Mouse (Mus musculus) embryonic facial prominence, embryonic 11.5 days (tissue): ENCODE results near the gene Tlx1. TPM values are rescaled to one million over a fixed set of nuclear protein-coding genes. Genes with fewer than 3 reads are reported as not detected.

Experiments used
- ATAC-seq: fragments of 200-750 bp; cut with Nextera tagmentation; replicated peaks from 2 replicates; pipeline ENCODE4 v1.8.0; 2017; ENCODE audit warnings: low read depth; ENCODE audit not compliant: insufficient number of reproducible peaks, low FRiP score, low TSS enrichment
- DNase-seq: peaks from one replicate; pipeline ENCODE4 v3.0.0-alpha.2; 2015; ENCODE audit warnings: low spot score
- H3K27ac ChIP-seq: fragments of 300-500 bp; sonication (generic); replicated peaks from 2 replicates; pipeline ENCODE4 v1.5.1; 2014; ENCODE audit warnings: mild to moderate bottlenecking, low read depth, low read length, control low read depth
- H3K27me3 ChIP-seq: fragments of 300-500 bp; sonication (generic); 2 replicates; pipeline ENCODE4 v1.6.1; 2014; ENCODE audit warnings: mild to moderate bottlenecking, low read length, moderate library complexity, mixed read lengths; ENCODE audit not compliant: control insufficient read depth, insufficient read depth
- H3K36me3 ChIP-seq: fragments of 300-500 bp; sonication (generic); replicated peaks from 2 replicates; pipeline ENCODE4 v1.6.1; 2014; ENCODE audit warnings: low read depth, mild to moderate bottlenecking, low read length, moderate library complexity, mixed read lengths; ENCODE audit not compliant: control insufficient read depth, insufficient read depth
- H3K4me1 ChIP-seq: fragments of 300-500 bp; sonication (generic); 2 replicates; pipeline ENCODE4 v1.6.1; 2014; ENCODE audit warnings: low read length, mixed read lengths; ENCODE audit not compliant: control insufficient read depth, insufficient read depth
- H3K4me2 ChIP-seq: fragments of 300-500 bp; sonication (generic); 2 replicates; pipeline ENCODE4 v1.6.1; 2014; ENCODE audit warnings: low read depth, mild to moderate bottlenecking, control low read depth, low read length, moderate library complexity
- H3K4me3 ChIP-seq: fragments of 300-500 bp; sonication (generic); 2 replicates; pipeline ENCODE4 v1.5.1; 2014; ENCODE audit warnings: low read depth, low read length, control low read depth
- H3K9ac ChIP-seq: fragments of 300-500 bp; sonication (generic); replicated peaks from 2 replicates; pipeline ENCODE4 v1.6.1; 2014; ENCODE audit warnings: mild to moderate bottlenecking, control low read depth, low read length
- H3K9me3 ChIP-seq: fragments of 300-500 bp; sonication (generic); replicated peaks from 2 replicates; pipeline ENCODE4 v1.6.1; 2016; ENCODE audit warnings: mild to moderate bottlenecking, low read length, inconsistent platforms, mixed read lengths; ENCODE audit not compliant: control insufficient read depth
- WGBS: fragments of 180-500 bp; shearing (Covaris S2); extraction: QIAGEN DNeasy Blood & Tissue Kit; methylation state at CpG from one replicate; pipeline ENCODE4 v1.1.7; 2014; 5-methylcytosine and 5-hydroxymethylcytosine counted together
- polyA plus RNA-seq: library from polyadenylated mRNA; unstranded; fragments of >200 nt; fragmentation: Nextera tagmentation; extraction: Ambion mirVana; gene quantifications from 2 replicates; pipeline ENCODE4 v1.2.1, GENCODE M21; 2014

Tlx1 gene
- polyA plus RNA-seq, 1 experiment from 2014 or later, result 2.0 TPM

GRCm38 (mm10) chr19:45131966-45132628, 18.4 kb upstream of the Tlx1 start:
- Histone ChIP-seq H3K36me3 (no peaks in the 10 kb centered on the region), H3K4me1 (no peaks in the 10 kb centered on the region), H3K27ac (no peak overlapping the region), H3K4me2 (no peak overlapping the region; the same call in 1 of the 2 replicates), H3K4me3 (no peak overlapping the region), H3K9ac (no peak overlapping the region), H3K27me3 (peaks cover 4% of the 10 kb centered on the region; the same call in 1 of the 2 replicates), H3K9me3 (no peaks in the 10 kb centered on the region)
- ATAC-seq (no peak), DNase-seq (no peak)
- whole genome bisulfite sequencing, result 15% methylated on average over 14 of the region's 14 CpGs

- Histone ChIP-seq H3K27me3 (peaks cover 84% of the 10 kb centered on the region), H3K36me3 (no peaks in the 10 kb centered on the region), H3K4me3 (no peak overlapping the region), H3K9me3 (no peaks in the 10 kb centered on the region), H3K4me1 (no peaks in the 10 kb centered on the region), H3K4me2 (no peak overlapping the region), H3K27ac (no peak overlapping the region), H3K9ac (no peak overlapping the region)
- DNase-seq (no peak), ATAC-seq (no peak)
- 7% methylated on average over 3 of the region's 3 CpGs for WGBS
Observed at GRCm38 (mm10) chr19:45142531-45142930, 7.9 kb upstream of the Tlx1 start.

GRCm38 (mm10) chr19:45143214-45143895, 7.1 kb upstream of the Tlx1 start:
- H3K27ac ChIP-seq, result no peak overlapping the region
- ATAC-seq, result no peak
- under 1% methylated on average over 43 of the region's 46 CpGs for WGBS
- no peaks in the 10 kb centered on the region for H3K36me3 ChIP-seq
- no peak overlapping the region for H3K4me3 ChIP-seq
- peaks cover 92% of the 10 kb centered on the region for H3K27me3 ChIP-seq
- no peaks in the 10 kb centered on the region for H3K9me3 ChIP-seq
- no peak for DNase-seq
- H3K4me2 ChIP-seq, result peak overlapping the region; percentile 16; the same call in 1 of the 2 replicates
- no peaks in the 10 kb centered on the region for H3K4me1 ChIP-seq
- H3K9ac ChIP-seq, result no peak overlapping the region

DNA sequence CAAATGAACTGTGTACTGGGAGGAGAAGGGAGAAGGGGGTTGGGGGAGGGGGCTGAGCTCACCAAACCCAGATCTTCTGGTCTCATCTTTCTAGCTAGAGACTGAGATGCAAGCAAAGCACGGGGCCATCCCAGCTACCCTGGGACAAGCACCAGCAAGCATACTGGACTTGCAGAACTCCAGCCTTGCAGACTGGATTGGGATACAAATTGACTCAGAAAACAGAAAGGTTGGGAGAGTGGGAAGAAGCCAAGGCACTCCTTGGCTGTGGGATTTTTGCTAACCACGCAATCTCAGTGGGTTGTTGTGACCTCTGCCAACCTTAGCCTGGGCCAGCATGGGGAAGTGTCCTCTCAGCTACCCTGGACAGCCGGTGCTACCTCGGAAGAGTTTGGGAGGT, 3.4 kb upstream of the Tlx1 start:
- Histone ChIP-seq H3K27me3 (peaks cover 92% of the 10 kb centered on the region), H3K9ac (no peak overlapping the region), H3K36me3 (no peaks in the 10 kb centered on the region), H3K4me3 (no peak overlapping the region), H3K27ac (no peak overlapping the region), H3K4me2 (no peak overlapping the region), H3K9me3 (no peaks in the 10 kb centered on the region), H3K4me1 (peaks cover 6% of the 10 kb centered on the region)
- WGBS, result 3% methylated on average over 4 of the region's 4 CpGs
- no peak for ATAC-seq
- DNase-seq, result no peak

DNA sequence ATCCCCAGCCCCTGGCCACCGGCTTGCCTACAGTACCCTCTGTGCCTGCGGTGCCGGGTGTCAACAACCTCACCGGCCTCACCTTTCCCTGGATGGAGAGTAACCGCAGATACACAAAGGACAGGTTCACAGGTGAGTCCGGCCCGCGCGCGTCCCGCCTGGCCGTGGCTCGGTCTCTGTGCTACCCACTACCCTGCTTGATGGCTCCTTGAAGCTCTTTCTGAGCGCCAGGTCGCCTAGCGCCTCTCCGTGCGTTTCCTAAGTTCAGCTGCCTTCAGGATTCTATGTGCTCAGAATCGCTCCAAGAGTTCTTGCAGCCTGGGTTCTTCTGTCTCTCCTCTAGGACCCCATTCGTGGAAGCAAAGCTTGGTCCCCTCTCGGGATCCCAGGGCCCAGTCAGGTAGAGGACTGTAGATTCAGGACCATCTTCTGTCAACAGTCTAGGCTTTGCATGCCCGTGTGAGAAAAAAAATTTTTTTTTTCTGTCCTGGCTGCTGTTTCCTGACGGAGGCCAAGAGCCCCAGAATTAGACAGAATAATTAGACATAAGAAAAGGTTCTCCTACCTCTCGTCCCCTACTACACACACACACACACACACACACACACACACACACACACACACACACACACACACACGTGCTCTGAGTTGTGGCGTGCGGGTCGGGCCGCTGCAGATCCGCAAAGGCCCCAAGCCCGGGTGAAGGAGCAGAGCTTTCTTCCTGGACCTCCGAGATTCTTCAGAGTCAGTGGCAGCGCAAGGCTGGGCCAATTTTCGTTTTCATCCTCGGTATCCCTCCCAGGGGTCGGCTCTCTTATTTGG, 1.1 kb downstream of the Tlx1 start:
- H3K27me3 ChIP-seq, result peaks cover 87% of the 10 kb centered on the region
- peak overlapping the region; percentile 41 for H3K4me2 ChIP-seq
- no peak for DNase-seq
- under 1% methylated on average over 36 of the region's 36 CpGs for WGBS
- H3K4me3 ChIP-seq, result peak overlapping the region; percentile 24
- no peak for ATAC-seq
- H3K9ac ChIP-seq, result no peak overlapping the region
- H3K9me3 ChIP-seq, result no peaks in the 10 kb centered on the region
- no peaks in the 10 kb centered on the region for H3K36me3 ChIP-seq
- H3K4me1 ChIP-seq, result peaks cover 6% of the 10 kb centered on the region
- no peak overlapping the region for H3K27ac ChIP-seq

DNA sequence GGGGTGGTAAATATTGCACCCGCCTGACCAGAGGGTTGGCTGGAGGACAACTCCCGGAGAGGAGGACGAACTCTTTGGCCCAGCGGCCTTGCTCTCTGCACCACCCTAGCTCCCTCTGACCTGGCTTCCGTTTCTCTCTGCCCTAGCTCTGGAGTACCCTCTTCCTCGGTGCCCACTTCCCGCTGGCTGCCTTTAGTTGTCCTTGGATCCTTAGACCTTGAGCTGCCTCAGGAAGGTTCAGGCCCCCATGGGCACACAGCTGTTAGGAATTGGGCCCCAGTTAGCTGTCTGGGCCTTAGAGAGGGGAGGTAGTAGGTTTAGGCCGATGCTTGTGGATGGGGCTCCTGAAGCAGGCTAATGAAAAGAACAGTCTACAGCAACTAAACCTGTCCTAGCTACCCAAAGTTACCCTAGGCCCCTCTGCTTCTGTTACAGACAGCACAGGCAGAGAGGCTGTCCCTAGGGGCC, 1.7 kb downstream of the Tlx1 start:
- WGBS, result 4% methylated on average over 8 of the region's 8 CpGs
- H3K4me2 ChIP-seq, result no peak overlapping the region
- no peak overlapping the region for H3K27ac ChIP-seq
- no peaks in the 10 kb centered on the region for H3K9me3 ChIP-seq
- H3K27me3 ChIP-seq, result peaks cover 87% of the 10 kb centered on the region
- no peak for DNase-seq
- peaks cover 6% of the 10 kb centered on the region for H3K4me1 ChIP-seq
- no peak overlapping the region for H3K9ac ChIP-seq
- H3K36me3 ChIP-seq, result no peaks in the 10 kb centered on the region
- H3K4me3 ChIP-seq, result no peak overlapping the region
- ATAC-seq, result no peak

DNA sequence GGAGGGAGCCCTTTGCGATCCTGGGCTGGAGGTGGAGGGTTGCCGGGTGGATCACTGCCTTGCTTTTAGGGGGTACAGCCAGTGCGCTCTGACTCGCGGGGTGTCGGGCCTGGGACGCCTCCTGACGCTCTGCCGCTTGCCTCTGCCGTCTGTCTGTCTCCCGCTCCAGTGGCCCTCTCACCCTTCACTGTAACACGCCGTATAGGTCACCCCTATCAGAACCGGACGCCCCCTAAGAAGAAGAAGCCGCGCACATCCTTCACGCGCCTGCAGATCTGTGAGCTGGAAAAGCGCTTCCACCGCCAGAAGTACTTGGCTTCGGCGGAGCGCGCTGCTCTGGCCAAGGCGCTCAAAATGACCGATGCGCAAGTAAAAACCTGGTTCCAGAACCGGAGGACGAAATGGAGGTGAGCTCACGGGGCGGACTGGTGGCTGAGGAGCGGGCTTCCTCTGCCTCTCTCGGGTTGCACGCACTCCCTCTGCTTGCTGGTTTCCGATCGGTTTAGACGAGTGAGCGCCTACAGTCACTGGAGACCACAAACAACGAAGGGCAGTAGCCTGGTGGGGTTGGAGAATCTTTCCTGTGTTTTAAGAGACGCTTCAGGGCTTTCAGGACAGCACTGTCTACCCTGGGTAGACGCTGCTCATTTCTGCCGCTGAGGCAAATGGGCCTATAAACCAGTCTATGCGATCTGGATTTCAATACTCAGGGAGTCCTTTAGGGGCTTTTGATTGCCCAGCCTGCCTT, 3.0 kb downstream of the Tlx1 start:
- Histone ChIP-seq H3K36me3 (no peaks in the 10 kb centered on the region), H3K9ac (no peak overlapping the region), H3K9me3 (no peaks in the 10 kb centered on the region), H3K4me1 (peaks cover 6% of the 10 kb centered on the region), H3K4me3 (no peak overlapping the region), H3K27me3 (peaks cover 87% of the 10 kb centered on the region), H3K27ac (no peak overlapping the region), H3K4me2 (0 out of 2 replicates have a peak overlapping the region, but pooled peaks have one; percentile 3)
- under 1% methylated on average over 44 of the region's 44 CpGs for WGBS
- DNase-seq (no peak), ATAC-seq (no peak)
